Mouse (Mus musculus): ENCODE results near the gene Dnajc6.

GRCm38 (mm10) chr4:101682620-101683019, 186.2 kb downstream of the Dnajc6 start:
- TF ChIP-seq TCF3 (IDR thresholded peaks at IDR 0.05; ENCODE audit: insufficient read length, low read depth) (no peak), POLR2A (IDR thresholded peaks at IDR 0.05; ENCODE audit: insufficient read length, low read depth) (no peak), REST (IDR thresholded peaks at IDR 0.05; ENCODE audit: insufficient read depth, insufficient read length) (no peak), USF1 (IDR thresholded peaks at IDR 0.05; ENCODE audit: low read depth) (no peak)

All from myocyte (in vitro differentiated cells).